Mouse (Mus musculus) lung, adult 18-20 months (tissue): ENCODE results near the gene 1700020D05Rik.
"Not testable (repeated sequence)": the region's sequence is repeated elsewhere in the genome, so short reads cannot be mapped to it uniquely, and the experiment has no call there.

Experiments
- DNase-seq, 2 experiments: peaks; one replicate each; pipeline ENCODE4 v3.0.0; 2022; ENCODE audit warnings: mixed read lengths in 2 of 2

The 1700020D05Rik gene

DNA sequence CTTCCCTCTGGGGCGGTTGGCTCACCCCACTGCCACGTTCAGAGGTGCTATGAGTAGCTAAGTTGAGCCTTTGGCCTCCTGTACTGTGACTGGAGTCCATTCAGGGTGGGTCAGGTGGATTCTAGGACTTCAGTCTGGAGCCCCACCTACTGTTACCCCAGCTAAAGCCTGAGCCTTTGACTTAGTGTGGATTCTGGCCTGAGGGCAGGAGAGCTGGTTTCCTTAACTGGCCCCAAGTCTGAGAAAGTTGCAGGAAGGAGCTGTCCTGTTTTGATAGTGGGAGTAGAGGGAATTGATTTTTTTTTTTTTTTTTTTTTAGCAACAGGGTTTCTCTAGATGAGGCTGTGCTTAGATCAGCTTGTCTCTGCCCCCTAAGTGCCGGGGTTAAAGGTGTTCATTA lies 9.3 kb downstream of the 1700020D05Rik start:
- no peak for DNase-seq

DNA sequence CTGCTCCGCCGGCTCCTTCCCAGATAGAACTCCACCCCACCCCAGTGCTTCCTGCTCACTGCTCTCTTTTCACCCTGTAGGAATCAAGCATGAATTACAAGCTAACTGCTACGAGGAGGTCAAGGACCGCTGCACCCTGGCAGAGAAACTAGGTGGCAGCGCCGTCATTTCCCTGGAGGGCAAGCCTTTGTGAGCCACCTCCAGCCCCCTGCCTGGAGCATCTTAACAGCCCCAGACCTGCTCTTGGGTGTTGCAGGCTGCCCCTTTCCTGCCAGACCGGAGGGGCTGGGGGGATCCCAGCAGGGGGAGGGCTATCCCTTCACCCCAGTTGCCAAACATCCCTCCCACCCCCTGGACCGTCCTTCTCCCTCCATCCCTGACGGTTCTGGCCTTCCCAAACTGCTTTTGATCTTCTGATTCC lies 10.3 kb downstream of the 1700020D05Rik start:
- DNase-seq: not testable (repeated sequence)

DNA sequence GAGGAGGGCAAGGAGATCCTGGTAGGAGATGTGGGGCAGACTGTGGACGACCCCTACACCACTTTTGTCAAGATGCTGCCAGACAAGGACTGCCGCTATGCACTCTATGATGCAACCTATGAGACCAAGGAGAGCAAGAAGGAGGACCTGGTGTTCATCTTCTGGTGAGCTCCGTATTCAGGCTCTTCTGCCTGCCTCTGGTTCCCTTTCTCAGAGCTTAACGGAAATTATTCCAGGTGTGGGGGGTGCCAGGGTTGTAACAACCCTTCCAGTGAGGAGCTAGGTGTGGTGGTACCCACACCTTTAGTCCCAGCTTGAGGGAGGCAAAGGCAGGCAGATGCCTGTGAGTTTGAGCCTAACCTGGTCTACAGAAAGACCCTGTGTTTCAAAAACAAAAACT lies 10.9 kb downstream of the 1700020D05Rik start:
- no peak for DNase-seq

DNA sequence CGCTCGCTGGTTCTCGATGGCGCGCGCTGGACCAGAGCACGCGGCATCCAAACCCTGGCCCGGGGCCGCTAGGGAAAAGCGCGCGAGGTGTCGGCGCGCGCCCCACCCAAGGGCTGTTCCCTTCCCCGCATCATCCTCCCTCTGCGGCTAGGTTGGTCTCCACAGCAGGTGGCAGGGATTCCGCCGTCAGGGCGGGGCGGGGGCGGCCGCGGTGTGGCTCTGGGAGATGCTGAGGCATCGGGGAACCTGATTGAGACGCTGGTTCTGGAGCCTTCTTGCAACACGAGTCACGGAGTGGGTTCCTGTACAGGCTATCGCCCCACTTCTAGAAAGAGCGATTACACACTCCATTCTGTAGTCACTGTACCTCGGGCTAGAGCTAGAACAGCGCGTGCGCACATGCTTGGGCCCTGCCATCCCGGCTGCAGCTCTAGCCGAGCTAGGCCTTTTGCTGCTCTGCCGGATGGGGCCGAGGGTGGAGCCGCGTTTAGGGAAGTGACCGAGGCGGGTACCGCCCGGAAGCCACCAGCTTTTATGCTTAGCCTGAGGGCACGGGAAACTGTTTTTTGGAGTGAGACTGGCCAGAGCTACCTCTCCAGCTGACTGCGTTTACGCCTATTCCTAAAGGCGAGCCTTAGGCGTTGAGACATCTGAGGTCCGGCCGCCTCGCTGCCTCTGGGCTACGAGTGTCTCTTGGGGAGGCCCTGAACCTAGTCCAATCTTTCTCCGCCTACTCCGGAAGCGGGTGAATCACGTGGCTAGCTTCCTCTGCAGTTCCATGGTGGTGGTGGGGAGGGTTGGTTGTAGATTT lies 12.5 kb downstream of the 1700020D05Rik start:
- peak; percentile 87 to 89 for DNase-seq

DNA sequence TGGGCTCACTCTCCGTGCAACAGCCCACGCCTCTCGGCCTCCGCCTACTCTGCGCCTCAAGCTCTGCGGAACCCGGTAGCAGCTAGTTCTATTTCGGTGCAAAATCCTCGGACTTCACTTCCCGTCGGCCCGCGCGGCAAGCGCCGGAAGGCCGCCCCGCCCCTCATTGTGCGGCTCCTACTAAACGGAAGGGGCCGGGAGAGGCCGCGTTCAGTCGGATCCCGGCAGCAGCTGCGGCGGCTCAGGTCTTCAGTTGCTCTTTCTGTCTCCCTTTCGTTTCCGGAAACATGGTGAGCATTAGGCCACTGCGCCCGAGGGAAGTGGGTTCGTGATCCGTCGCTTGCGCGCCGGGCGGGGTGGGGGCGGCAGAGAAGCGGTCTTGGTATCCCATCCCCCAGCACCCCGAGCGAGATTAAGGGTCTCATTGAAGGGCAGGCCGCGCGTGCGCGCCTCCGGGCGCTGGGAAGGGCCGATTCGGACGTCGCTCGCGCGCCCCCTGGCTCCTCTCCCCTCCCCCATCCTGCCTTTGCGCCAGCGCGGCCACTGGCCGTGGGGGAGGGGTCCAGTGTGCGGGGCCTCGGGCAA lies 13.2 kb downstream of the 1700020D05Rik start, which contains the start of gene Cfl1:
Cfl1 (plus strand) TSS at position 143 of the 585 bp plus-strand sequence.
- DNase-seq: peak; percentile 96 to 97

DNA sequence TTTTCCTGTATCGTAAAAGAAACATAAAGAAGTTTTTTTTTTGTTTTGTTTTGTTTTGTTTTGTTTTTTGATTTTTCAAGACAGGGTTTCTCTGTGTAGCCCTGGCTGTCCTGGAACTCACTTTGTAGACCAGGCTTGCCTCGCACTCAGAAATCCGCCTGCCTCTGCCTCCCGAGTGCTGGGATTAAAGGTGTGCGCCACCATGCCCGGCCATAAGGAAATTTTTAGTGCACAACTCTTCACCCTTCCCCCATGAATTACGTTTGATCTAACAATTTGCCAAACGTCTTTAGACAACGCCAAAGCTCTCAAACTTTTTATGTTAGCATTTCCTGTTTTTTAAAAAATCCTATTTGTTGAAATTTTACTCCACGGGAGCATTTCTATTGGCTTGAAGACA lies 13.9 kb downstream of the 1700020D05Rik start:
- DNase-seq: not testable (repeated sequence)

DNA sequence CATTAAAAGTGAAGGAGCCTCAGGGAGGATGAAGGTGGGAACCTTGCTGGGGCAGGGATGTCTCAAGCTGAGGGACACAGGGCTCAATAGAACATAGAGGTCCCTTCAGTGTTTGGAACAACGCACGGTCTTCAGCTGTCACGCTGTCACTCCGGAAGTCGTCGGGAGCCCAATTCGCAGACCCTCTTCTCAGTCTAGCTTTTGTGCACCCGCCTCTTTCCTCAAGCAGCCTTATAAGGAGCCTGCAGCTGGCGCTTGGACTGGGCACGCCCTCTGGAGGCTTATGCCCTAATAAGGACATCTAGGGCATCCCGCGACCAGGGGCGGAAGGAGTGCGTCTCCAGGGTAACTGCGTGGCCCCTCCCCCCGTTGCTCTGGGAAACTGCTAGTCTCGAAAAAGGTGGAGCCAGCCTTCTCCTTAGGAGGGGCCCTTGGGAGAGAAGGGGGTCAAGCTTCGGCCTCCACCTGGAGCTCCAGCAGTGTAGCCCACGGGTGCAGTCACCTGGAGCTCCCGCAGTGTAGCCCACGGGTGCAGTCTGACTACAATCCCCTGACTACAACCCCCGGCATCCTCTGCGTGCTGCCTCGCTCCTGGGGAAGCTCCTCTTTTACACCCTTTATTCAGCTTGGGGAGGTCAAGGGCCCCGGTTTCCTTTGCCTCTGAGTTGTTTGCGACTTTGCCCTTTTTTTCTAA lies 14.6 kb downstream of the 1700020D05Rik start:
- DNase-seq: peak; percentile 98 to 99

DNA sequence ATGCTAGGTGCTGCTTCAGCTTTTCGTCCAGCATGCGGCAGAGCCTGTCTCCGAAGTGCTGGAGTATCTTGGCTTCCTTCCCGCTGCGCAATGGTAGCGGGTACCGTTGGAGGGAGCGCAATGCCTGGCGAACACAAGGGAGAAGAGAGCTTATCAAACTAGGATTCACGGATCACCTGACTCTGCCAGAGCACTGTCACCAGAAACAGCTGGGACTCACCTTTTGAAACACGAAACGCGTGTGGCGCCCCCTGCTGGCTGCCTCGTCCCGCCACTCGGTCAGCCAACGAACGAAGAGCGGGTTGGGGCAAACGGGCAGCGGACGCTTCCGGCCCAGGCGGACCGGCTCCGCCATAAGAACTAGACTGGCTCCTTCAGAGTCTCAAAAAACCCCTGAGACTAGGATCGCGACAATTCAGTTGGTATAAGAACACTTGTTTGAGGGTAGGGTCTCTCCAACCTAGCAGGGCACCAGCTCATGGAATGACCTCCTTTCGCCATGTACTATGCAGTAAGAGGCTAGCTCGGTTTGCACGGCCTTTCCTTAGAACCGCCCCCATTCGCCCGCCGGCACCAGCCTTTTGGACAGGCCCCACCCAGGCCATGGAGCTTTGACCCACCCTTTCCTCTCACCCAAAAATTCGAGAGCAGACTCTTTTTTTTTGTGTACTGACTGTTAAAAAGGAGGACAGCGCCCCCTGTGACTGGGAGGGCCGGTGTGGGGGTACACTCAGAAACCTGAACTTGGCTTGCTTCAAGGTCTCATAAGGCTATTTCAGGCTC lies 15.6 kb downstream of the 1700020D05Rik start, which contains the start of gene Mus81:
Mus81 (minus strand) TSS at position 635 of the 783 bp plus-strand sequence.
- peak; percentile 97 to 98 for DNase-seq

DNA sequence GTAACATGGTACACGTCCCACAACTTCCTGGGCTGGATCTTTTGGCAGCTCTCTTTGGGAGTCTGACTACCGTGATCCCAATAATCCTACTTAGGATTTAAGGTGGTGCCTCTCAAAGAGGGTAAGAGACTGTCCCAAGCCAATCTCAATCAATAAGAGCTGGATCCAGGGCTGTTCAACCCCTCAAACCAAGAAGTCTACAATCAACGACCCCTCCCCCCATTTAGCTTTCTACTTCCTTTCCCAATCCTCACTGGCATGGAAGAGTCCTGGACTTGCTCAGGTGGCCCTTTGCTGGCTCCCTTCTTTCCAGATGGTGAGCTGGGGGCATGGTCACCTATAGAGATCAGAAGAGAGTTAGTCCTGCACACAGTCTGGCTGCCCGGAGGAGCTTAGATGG lies 16.8 kb downstream of the 1700020D05Rik start:
- no peak for DNase-seq

DNA sequence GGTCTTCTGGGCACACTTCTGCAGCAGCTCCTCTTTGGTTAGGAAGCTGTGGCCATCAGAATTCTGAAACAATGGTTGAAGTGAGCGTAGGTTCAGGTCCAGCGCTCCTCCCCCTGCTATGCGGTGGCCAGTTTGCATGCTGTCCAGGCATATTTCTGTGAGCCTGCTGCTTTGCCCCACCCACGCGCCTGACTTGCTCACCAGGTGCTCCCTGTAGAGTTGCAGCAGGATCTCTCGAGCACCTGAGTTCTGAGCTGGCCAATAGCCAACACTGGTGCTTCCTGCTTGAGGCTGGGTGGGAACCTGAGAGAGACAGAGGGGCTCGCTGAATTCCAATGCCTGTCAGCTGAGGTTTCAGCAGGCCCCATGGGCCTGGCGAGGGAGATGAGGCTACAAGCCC lies 17.3 kb downstream of the 1700020D05Rik start:
- DNase-seq: peak; percentile 75 to 79

DNA sequence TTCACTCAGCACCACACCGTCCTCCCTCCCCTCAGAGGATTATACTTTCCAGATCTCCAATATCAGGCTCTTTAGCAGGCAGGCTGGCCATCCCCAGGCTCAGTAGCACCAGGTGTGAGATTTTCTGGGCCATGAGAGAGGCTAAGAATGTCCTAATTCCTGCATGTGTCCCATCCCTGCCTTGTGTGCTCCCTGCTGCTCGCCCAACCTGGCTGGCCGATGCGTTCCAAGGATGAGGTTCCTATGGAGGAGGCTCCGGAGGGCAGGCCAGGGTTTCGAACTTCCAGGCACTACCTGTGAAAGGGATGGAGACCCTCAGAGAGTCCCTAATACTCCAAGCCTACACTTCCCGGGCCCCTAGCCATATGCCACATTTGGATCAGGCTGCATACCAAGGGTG lies 17.8 kb downstream of the 1700020D05Rik start:
- DNase-seq: no peak

DNA sequence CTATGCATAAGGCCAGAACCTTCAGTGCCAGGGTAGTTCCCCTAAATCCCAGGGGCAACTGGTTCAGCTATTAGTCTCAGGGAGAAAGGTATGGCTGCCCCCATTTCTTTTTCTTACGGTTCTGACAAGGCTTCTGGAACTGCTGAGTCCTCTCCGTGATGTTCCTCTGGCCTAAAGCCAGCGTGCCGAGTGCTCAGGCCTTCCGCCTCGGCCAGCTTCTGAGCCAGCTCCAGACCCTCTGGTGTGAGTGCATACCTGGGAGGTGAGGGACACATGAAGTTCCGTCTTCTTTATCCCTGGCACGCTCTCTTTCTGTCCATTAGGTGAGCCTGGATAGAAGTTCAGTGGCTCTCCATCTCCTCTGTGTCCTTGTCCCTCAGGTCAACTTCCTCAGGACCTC lies 18.2 kb downstream of the 1700020D05Rik start:
- DNase-seq: no peak

DNA sequence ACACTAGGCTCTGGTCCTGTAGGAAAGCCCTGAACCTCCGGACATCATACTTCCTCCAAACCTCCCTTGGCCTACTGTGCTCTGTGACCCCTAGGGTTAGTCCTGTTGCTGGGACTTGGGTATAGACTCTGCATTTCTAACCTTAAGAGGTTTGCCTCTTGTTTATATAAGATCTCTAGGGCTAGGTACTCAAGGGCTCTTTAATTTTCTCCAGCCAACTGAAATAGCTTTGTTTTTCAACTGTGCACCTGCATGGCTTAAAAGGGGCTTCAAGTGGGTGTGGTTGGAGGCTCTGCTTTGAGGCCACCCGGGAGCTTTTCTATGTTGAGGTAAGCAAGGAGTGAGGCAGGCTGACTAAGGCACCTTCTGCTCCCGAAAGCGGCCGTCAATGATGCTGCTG lies 19.1 kb downstream of the 1700020D05Rik start:
- no peak for DNase-seq

DNA sequence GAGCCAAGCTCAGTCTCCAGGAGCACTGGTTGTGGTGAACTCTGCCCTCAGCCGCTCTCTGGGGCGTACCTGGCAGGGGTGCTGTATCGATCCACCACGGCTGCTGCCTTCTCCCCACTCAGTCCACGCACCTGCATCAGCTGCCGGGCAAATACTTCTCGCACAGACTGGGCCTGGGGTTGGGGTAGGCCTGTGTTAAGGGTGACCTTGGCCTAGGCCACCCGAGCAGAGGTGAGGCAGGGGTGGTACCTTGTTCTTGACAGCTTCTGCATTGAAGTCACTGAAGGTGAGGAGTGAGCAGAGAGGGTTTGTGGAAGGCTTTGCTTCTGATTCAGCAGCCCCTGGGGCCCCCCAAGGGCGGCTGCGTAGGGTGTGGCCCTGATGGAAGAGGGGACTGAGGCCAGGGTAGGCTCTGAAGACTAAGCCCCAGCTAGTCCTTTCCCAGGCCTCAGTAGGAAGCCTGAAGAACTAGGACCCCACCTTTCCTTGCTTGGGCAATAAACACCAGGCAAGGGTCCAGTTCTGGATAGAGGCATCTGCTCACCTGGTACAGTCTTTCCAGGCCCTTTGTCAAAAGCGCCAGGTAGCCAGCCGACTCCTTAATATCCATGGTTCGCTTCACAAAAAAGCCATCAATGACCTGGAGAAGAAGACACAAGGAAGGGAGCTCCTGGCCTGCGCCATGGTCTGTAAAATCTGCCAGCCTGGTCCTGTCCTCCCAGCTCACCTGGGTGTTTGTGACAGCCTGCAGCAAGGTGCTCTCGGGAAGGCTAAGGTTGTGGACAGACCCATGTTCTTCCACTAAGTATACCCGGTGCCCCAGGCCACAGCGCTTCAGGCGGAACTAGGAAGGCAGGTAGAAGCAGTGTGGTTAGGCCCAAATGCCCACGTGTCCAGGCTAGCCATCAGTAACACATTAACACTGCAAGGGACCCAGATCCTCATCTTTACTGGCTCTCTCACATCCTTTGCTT lies 19.9 kb downstream of the 1700020D05Rik start:
- no peak for DNase-seq

DNA sequence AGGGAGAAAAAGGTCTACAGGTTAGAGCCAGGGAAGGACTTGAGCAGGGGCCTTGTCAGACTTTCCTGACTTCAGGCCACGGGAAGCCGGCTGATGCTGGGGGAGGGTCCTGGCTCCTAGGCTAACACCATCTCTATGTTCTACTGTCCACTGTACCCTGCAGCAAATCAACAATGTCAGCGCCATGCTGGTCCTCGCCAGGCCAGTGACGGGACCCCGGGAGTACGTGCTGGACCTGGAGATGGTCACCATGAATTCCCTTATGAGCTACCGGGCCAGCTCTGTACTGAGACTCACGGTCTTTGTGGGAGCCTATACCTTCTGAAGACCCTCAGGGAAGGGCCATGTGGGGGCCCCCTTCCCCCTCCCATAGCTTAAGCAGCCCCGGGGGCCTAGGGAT lies 22.2 kb downstream of the 1700020D05Rik start:
- DNase-seq: no peak

DNA sequence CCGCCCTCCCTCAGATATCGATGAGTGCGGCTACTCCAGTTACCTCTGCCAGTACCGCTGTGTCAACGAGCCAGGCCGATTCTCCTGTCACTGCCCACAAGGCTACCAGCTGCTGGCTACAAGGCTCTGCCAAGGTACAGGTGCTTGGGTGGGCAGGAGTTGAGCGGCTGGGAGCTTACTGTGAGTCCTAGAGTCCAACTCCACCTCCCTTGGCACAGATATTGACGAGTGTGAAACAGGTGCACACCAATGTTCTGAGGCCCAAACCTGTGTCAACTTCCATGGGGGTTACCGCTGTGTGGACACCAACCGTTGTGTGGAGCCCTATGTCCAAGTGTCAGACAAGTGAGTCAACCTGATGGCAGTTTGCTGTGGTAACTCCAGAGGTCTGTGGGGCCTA lies 23.6 kb downstream of the 1700020D05Rik start:
- no peak for DNase-seq

DNA sequence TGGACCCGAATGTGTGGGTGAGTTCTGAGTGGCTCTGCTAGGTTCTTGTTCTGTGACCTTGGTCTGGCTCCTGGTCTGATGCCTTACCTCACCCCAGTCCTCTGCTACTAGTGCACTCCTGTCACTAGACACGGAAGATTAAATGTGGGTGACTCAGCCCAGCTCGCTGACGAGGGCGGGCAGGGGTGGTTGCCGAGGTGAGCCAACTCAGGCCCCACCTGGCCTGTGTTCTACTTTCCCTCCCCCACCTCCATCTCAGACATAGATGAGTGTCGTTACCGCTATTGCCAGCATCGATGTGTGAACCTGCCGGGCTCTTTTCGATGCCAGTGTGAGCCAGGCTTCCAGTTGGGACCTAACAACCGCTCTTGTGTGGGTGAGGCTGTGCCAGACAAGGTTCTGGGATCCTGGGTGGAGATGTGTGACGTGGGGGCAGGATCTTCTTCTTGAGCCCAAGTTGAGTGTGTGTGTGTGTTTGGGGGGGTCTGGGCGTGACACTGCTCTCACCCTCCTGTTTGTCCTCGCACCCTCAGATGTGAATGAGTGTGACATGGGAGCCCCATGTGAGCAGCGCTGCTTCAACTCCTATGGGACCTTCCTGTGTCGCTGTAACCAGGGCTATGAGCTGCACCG lies 25.8 kb downstream of the 1700020D05Rik start:
- DNase-seq: no peak

DNA sequence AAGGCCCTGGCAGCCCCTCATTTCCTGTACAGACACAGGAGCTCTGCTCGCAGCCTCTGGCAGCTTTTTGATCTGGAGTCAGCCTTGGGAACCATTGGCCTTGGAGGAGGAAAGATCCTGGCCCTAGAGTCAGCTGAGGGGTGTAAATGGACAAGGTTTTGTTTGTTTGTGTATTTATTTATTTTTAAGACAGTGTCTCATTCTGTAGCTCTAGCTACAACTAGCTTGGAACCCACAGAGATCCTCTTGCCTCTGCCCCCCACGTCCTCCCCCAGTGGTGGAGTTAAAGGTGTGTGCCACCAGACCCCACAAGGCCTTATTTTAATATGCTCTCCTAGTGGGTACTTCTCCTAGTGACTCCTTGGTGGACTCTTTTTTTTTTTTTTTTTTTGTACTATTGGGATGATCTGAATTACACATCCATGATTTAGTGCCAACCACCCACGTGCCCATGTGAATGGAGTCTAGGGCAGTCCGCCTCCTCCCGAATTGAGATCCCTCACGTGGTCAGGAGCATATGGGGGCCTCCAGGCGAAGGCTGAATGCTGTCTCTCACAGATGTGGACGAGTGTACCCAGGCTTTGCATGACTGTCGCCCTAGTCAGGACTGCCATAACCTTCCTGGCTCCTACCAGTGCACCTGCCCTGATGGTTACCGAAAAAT lies 26.5 kb downstream of the 1700020D05Rik start:
- DNase-seq: no peak

DNA sequence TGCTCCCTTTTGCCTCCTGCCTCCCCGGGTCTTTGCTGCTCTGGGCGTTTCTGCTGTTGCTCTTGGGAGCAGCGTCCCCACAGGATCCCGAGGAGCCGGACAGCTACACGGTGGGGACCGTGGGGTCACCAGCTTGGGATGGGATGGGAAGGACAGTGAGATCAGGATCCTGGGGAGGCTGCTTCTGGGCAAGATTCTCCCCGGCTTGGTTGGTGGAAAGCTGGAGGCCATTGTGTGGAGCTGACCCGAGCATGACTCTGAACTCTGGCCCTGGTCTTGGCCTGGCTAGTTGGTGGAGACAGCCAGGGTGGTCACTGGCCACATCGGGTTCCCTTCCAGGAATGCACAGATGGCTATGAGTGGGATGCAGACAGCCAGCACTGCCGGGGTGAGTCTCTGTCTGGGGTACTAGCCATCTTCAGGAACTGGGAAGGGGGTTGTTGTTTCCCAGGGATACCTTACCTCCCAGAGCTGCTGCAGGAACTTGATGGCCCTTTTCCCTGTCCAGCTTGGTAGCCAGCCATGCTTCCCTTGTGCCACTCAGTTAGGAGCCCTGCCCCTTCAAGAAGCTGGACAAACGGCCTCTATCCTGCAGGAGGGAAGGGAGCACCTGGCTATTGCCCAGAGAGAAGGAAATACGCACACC lies 28.4 kb downstream of the 1700020D05Rik start:
- DNase-seq: no peak
